Mouse (Mus musculus): Measurements from ENCODE around the gene Klhl24.
"Not testable (repeated sequence)": the region's sequence is repeated elsewhere in the genome, so short reads cannot be mapped to it uniquely, and the experiment has no call there.

Klhl24 gene

GRCm38 (mm10) chr16:20097069-20097710 is at the start of gene Klhl24:
Gene Klhl24, plus strand, starts transcription at chr16:20097542.
- peak; percentile 97 for DNase-seq (ENCODE audit: low spot score)

GRCm38 (mm10) chr16:20052655-20053054 is 44.7 kb upstream of the Klhl24 start:
- no peak for DNase-seq (ENCODE audit: low spot score)

DNA sequence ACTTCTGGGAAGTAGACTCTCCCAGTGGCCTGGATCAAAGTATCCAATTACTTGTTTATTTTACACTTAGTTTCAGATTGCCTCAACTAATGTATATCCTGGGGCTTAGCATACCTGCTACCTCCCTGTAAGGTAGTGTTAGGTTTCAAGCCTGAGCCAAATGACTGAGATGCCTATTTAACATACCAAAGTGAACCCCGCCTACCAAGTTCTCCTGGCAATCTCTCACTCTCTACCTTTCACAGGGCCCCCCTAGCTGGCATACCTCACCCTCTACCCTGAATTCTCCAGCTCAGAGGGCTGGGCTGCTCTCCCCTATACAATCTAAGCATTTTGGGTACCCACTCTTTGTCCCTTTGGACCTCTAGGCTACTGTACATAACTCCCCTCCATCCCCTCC is 24.6 kb upstream of the Klhl24 start:
- no peak for DNase-seq (ENCODE audit: low spot score)

DNA sequence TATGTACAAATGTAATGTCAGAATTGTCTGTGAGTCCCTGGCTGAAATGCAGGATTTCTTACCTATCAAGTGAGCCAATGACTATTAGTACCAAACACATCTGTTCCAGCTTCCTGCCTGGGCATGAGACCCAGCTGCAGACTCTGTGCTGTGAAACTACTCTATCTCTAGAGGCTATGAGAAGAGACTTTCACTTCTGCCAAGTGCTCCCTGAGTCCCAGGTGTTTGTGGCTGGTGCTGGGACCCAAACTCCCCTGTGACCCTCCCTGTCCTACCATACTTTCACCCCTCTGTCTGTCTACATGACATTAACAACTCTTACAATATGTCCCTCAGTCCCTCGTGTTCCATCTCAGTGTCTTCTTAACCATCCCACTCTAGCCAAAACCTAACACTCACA is 20.7 kb upstream of the Klhl24 start:
- no peak for DNase-seq (ENCODE audit: low spot score)

GRCm38 (mm10) chr16:20080271-20080670 is 17.1 kb upstream of the Klhl24 start:
- no peak for DNase-seq (ENCODE audit: low spot score)

DNA sequence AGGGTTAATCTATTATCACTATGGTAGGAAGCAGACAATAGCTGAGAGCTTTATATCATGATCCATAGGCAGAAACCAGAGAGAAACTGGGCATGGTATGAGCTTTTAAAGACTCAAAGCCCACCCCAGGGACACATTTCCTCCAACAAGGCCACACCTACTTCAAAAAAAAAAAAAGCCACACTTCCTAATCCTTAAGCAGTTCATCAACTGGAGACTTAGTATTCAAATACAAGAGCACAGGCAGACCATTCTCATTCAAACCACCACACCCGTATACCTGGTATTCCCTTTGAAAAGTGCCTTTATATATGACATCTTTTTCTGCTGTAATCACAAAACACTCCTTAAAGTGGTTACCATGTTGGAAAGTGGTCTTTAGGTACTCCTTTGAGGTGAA is 12.7 kb upstream of the Klhl24 start:
- no peak for DNase-seq (ENCODE audit: low spot score)

GRCm38 (mm10) chr16:20085250-20085905 is 12.0 kb upstream of the Klhl24 start:
- no peak for DNase-seq (ENCODE audit: low spot score)

DNA sequence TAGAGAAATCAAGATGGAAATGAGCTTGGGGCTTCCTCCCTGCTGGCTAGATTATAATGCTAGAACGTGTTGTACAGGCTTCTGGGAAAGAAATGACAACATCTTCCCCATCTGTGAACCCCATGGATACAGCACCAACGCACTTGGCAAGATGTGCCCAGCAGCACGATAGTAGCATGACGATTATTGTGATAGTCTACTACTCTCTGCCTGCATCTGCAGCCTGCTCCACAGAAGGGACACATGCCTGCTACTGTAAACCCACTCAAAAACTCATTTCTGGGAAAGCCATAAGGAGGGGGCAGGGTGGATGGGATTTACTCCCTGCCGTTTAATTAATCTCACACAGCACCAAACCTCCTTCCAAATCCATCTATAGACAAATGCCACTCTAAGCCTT is 10.4 kb upstream of the Klhl24 start:
- no peak for DNase-seq (ENCODE audit: low spot score)

DNA sequence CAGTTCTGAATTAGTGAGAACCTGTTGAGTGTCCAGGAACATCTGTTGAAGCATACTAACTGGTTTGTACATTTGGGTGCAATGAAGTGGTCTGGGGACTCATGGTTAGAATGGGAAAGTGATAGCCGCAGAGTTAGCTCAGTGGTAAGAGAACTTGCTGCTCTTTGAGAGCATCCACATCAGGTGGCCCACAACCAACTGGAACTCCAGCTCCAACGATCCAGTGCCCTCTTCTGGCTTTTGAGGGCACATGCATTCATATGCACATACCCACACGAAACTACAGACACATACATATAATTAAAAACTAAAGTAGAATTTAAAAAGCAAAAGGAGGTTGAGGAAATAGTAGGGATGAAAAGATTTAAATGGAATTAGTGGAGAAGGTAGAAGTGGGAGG is 7.7 kb upstream of the Klhl24 start:
- DNase-seq (ENCODE audit: low spot score): no peak

DNA sequence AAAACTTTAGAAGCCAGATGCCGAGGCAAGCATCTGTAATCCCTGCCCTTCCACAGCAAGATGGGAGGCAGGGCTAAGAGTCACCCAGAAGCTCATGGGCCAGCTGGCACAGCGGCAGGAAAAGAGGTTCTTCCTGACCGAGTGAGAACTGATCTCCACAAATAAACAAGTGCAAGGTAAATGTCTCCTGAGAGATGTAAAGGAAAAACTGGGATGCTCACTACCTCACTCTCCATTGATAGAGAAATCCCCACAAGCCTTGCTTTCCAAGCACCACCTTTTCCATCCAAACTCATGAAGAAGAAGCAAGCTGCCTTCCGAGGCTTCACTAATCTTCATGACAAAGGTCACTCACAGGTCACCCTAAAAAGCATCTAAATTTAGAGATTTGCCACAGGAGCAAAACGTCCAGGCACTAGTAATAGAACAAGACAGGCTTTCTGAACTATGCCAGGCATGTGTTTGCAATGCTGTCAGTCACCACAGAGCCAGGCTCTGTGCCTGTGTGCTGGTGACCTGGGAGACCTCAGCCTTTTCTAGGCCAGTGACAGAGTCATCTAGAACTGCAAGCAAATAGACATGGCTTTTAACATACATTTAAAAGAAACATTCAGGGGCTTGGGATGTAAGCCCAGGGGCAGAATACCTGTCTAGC is 6.3 kb upstream of the Klhl24 start:
- DNase-seq (ENCODE audit: low spot score): no peak

DNA sequence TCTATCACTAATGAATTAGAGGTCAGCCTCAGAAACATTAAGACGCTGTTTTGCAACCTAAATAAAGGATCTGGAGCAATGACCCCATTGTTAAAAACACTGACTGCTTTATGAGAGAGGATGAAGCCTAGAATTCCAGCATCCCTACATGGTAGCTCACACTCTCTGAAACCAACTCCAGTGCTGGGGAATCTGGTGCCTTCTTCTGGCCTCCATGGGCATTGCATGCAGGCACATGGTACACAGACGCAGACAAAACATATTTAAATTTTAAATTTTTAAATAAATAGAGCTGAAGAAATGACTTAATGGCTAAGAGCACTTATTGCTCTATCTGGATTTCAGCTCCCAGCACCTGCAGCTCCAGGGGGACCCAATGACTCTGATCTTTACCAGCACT is 1.4 kb upstream of the Klhl24 start:
- peak; percentile 24 for DNase-seq (ENCODE audit: low spot score)

GRCm38 (mm10) chr16:20097711-20098374 is 501 bp downstream of the Klhl24 start:
- DNase-seq (ENCODE audit: low spot score): peak; percentile 95

GRCm38 (mm10) chr16:20098375-20098727 is 1.0 kb downstream of the Klhl24 start:
- DNase-seq (ENCODE audit: low spot score): no peak

DNA sequence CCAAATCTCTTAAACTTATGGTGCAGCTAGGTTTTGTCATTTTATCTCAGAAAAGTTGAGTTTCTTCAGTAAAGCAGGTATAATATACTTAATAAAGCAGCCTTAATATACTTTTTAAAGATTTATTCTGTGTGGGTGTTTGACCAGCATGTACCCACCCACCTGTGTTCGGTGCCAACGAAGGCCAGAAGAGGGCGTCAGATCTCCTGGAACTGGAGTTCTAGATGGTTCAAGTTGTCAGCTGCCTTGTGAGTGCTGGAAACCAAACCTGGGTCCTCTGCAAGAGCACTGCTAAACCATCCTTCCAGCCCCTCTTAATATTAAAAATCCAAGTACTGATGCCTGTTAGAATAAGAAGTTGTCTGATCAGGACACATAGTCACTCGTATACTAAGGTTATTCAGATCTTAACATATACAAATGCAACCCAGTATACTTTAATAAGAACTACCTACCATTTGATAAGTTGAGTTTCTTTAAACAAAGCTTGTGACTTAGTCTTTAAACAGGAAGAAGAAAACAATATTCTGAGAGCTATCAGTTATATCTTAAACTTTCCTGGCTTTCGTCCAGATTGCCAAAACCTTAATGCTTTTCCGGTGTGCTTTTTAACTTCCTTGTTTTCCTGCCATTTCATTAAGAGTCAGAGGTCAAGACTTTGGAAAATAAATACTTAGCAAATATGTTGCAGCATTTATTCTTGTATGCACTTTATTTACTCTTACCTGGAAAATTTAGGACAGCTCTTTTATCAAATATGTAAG is 1.7 kb downstream of the Klhl24 start:
- peak; percentile 34 for DNase-seq (ENCODE audit: low spot score)

- no peak for DNase-seq (ENCODE audit: low spot score)
Observed at GRCm38 (mm10) chr16:20106996-20107395, 9.7 kb downstream of the Klhl24 start.

DNA sequence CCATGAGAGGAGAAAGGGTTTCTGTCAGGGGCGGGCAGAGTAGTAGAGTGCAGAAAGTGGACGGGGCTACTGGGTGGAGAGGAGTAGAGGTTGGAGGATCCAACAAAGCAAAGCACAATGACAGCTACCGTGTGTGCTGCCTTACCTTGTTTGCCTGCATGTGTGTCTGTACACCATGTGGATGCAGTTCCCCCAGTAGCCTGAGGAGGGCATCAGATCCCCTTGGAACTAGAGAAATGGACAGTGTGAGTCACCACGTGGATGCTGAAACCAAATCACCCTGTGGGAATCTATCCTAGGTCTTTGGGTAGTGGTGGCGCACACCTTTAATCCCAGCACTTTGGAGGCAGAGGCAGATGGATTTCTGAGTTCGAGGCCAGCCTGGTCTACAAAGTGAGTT is 11.6 kb downstream of the Klhl24 start:
- peak; percentile 9 for DNase-seq (ENCODE audit: low spot score)

- DNase-seq (ENCODE audit: low spot score): no peak
Observed at GRCm38 (mm10) chr16:20112649-20113048, 15.3 kb downstream of the Klhl24 start.

DNA sequence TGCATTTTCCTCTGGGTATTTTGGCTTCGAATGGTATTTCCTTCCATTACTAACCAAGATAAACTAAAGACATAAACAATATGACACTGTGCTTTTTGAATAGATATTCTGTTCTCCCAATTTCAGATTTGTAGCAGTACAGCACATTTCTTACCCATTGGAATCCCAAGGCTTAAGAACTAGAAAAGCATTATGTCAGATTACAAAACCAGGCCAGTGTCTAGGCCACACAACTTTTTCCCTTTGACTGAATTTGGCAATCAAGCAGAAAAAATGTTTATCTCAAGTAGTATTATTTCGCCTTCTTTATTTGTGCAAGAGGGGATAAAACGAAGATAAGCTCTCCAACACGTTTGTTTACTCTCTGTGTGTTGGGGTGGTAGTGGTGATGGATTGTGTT is 18.7 kb downstream of the Klhl24 start:
- DNase-seq (ENCODE audit: low spot score): no peak

DNA sequence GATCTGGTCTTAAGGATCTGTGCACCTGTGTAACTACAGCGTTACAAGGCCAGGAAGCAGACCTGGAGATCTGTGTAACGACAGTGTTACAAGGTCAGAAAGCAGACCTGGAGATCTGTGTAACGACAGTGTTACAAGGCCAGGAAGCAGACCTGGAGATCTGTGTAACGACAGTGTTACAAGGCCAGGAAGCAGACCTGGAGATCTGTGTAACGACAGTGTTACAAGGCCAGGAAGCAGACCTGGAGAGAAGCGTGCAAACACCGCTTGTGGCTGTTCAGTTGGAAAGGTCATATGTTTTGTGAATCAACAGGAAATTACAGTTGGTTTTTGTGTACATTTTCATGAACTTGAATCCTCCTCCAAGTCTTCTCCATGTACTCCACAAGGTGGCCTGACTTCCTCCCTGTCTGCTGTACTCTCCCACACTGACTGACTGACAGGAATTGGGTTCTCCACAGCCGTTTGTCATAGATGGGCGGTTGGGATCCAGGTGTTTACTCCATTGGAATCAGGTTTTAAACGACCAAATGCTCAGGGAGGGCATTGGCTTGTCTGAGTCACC is 29.1 kb downstream of the Klhl24 start:
- DNase-seq (ENCODE audit: low spot score): not testable (repeated sequence)

- no peak for DNase-seq (ENCODE audit: low spot score)
Observed at GRCm38 (mm10) chr16:20130397-20130796, 33.1 kb downstream of the Klhl24 start.

- peak; percentile 87 for DNase-seq (ENCODE audit: low spot score)
Observed at GRCm38 (mm10) chr16:20140772-20141531, 43.6 kb downstream of the Klhl24 start, which contains the start of gene Yeats2. Gene Yeats2, plus strand, starts transcription at chr16:20141063.
